Comparison of ENCODE assay signal across 9 mouse cellular contexts in the genomic region with DNA sequence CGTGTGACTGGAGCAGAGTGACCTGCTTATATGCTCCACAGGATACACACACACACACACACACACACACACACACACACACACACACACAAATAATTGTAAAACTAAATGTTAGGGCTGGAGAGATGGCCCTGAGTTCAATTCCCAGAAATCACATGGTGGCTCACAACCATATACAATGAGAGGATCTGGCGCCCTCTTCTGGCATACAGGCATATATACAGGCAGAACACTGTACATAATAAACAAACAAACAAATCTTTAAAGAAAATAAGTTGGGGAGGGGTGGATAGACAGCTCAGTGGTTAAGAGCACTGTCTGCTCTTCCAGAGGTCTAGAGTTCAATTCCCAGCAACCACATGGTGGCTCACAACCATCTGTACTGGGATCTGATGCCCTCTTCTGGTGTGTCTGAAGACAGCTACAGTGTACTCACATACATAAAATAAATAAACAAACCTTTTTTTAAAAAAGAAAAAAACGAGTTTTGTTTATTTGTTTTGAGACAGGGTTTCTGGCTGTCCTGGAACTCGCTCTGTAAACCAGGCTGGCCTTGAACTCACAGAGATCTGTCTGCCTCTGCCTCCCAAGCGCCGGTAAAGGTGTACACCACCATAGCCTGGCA. TPM values are rescaled to one million over a fixed set of nuclear protein-coding genes. Genes with fewer than 3 reads are reported as not detected.
DNase-seq lines count a peak whose midpoint lies in the region; ATAC-seq and TF ChIP-seq lines count a peak whose summit lies in the region.
"Not testable (repeated sequence)": the region's sequence is repeated elsewhere in the genome, so short reads cannot be mapped to it uniquely, and the experiment has no call there.
"Had no signal": no experiment of that assay in that cellular context is flagged by ENCODE, and none has a peak within 500 bp of the region (broad histone marks: within the 10 kb centered on the region; RNA-seq: fewer than 3 reads in every experiment).

No protein-coding gene starts in this region.

- ATAC-seq in forebrain, embryonic 12.5 days (ENCODE audit: low FRiP score); kidney, postnatal 0 days (replicated peaks; ENCODE audit: low FRiP score, low read depth); midbrain, embryonic 16.5 days; stomach, postnatal 0 days (ENCODE audit: low FRiP score, low TSS enrichment): not testable (repeated sequence)
- ATAC-seq in liver, embryonic 15.5 days (ENCODE audit: insufficient read depth), result peak; percentile 4; the same call in 1 of the 2 replicates

- H3K4me2 ChIP-seq in forebrain, embryonic 12.5 days, result peak overlapping the region; percentile 88
- H3K4me2 ChIP-seq in kidney, postnatal 0 days (ENCODE audit: low read length), result peak overlapping the region; percentile 79
- peak overlapping the region; percentile 98 for H3K4me2 ChIP-seq in liver, embryonic 15.5 days
- H3K4me2 ChIP-seq in midbrain, embryonic 16.5 days (ENCODE audit: low read length), result peak overlapping the region; percentile 71
- peak overlapping the region; percentile 92 for H3K4me2 ChIP-seq in stomach, postnatal 0 days (replicated peaks; ENCODE audit: low read depth)

- WGBS in forebrain, embryonic 12.5 days, result 41% methylated on average over 6 of the region's 6 CpGs
- 34% methylated on average over 6 of the region's 6 CpGs for WGBS in hindbrain, embryonic 10.5 days
- 41% methylated on average over 6 of the region's 6 CpGs for WGBS in kidney, postnatal 0 days
- 24% methylated on average over 6 of the region's 6 CpGs for WGBS in liver, embryonic 15.5 days (ENCODE audit: insufficient replicate concordance)
- WGBS in midbrain, embryonic 16.5 days, result 34% methylated on average over 6 of the region's 6 CpGs
- 23% methylated on average over 6 of the region's 6 CpGs for WGBS in stomach, postnatal 0 days

- H3K9ac ChIP-seq in forebrain, embryonic 12.5 days; kidney, postnatal 0 days (ENCODE audit: low read depth, low read length); liver, embryonic 15.5 days; midbrain, embryonic 16.5 days (ENCODE audit: low read depth, low read length); stomach, postnatal 0 days (ENCODE audit: low read length): not testable (repeated sequence)

- peak; percentile 74 for DNase-seq in ES-CJ7 (ENCODE audit: low read depth, low spot score)
- DNase-seq in cerebellum, adult 8-10 months, result peak; percentile 48
- not testable (repeated sequence) for DNase-seq in hindbrain, embryonic 10.5 days (ENCODE audit: low spot score); stomach, postnatal 0 days (ENCODE audit: low spot score)
- peak; percentile 74 for DNase-seq in kidney, postnatal 0 days (ENCODE audit: low spot score)

- H3K27me3 ChIP-seq in forebrain, embryonic 12.5 days, result peaks cover 50% of the 10 kb centered on the region
- peaks cover 65% of the 10 kb centered on the region for H3K27me3 ChIP-seq in hindbrain, embryonic 10.5 days (ENCODE audit: insufficient read depth, poor library complexity, severe bottlenecking)
- peaks cover 35% of the 10 kb centered on the region for H3K27me3 ChIP-seq in kidney, postnatal 0 days (ENCODE audit: insufficient read depth, low read length)
- peaks cover 94% of the 10 kb centered on the region for H3K27me3 ChIP-seq in liver, embryonic 15.5 days
- peaks cover 39% of the 10 kb centered on the region for H3K27me3 ChIP-seq in midbrain, embryonic 16.5 days (ENCODE audit: control insufficient read depth, insufficient read depth, low read depth, low read length)
- H3K27me3 ChIP-seq in stomach, postnatal 0 days (ENCODE audit: control insufficient read depth, insufficient read depth, low read length), result peaks cover 13% of the 10 kb centered on the region; the same call in 1 of the 2 replicates

- TF ChIP-seq EP300 in stomach, postnatal 0 days (optimal IDR thresholded peaks at IDR 0.05), result not testable (repeated sequence)

- not testable (repeated sequence) for H3K36me3 ChIP-seq in forebrain, embryonic 12.5 days (replicated peaks); hindbrain, embryonic 10.5 days; kidney, postnatal 0 days (ENCODE audit: insufficient read depth, low read length); liver, embryonic 15.5 days (replicated peaks); midbrain, embryonic 16.5 days (ENCODE audit: control insufficient read depth, insufficient read depth, low read length); stomach, postnatal 0 days (ENCODE audit: control insufficient read depth, insufficient read depth, low read length)

- H3K4me3 ChIP-seq in forebrain, embryonic 12.5 days (replicated peaks), result peak overlapping the region; percentile 80
- H3K4me3 ChIP-seq in hindbrain, embryonic 10.5 days, result peak overlapping the region; percentile 91
- H3K4me3 ChIP-seq in kidney, postnatal 0 days (replicated peaks; ENCODE audit: low read depth, low read length), result peak overlapping the region; percentile 46; the same call in 1 of the 2 replicates
- peak overlapping the region; percentile 58 for H3K4me3 ChIP-seq in liver, embryonic 15.5 days (replicated peaks)
- peak overlapping the region; percentile 75 for H3K4me3 ChIP-seq in midbrain, embryonic 16.5 days (ENCODE audit: low read depth, low read length)
- 0 out of 2 replicates have a peak overlapping the region, but pooled peaks have one; percentile 53 for H3K4me3 ChIP-seq in stomach, postnatal 0 days (ENCODE audit: low read depth, low read length)

- H3K4me1 ChIP-seq in forebrain, embryonic 12.5 days, result peaks cover 21% of the 10 kb centered on the region
- peaks cover 27% of the 10 kb centered on the region for H3K4me1 ChIP-seq in hindbrain, embryonic 10.5 days (replicated peaks)
- not testable (repeated sequence) for H3K4me1 ChIP-seq in kidney, postnatal 0 days (replicated peaks; ENCODE audit: insufficient read depth, low read length); stomach, postnatal 0 days (replicated peaks; ENCODE audit: control insufficient read depth, insufficient read depth)
- peaks cover 31% of the 10 kb centered on the region for H3K4me1 ChIP-seq in liver, embryonic 15.5 days (replicated peaks)
- H3K4me1 ChIP-seq in midbrain, embryonic 16.5 days (ENCODE audit: control insufficient read depth, insufficient read depth, low read length), result peaks cover 21% of the 10 kb centered on the region

- H3K9me3 ChIP-seq in forebrain, embryonic 12.5 days; hindbrain, embryonic 10.5 days; kidney, postnatal 0 days (replicated peaks; ENCODE audit: low read length); liver, embryonic 15.5 days (replicated peaks); midbrain, embryonic 16.5 days (replicated peaks; ENCODE audit: control insufficient read depth, low read length, poor library complexity, severe bottlenecking); stomach, postnatal 0 days (ENCODE audit: control insufficient read depth, low read length): not testable (repeated sequence)

- not testable (repeated sequence) for H3K27ac ChIP-seq in forebrain, embryonic 12.5 days; hindbrain, embryonic 10.5 days; kidney, postnatal 0 days; midbrain, embryonic 16.5 days (ENCODE audit: low read length); stomach, postnatal 0 days (replicated peaks)
- 0 out of 2 replicates have a peak overlapping the region, but pooled peaks have one; percentile 51 for H3K27ac ChIP-seq in liver, embryonic 15.5 days (replicated peaks)

- TF ChIP-seq CTCF in kidney, postnatal 0 days (IDR thresholded peaks at IDR 0.05; ENCODE audit: low read depth), result peak; percentile 78
- peak; percentile 77 for TF ChIP-seq CTCF in stomach, postnatal 0 days (IDR thresholded peaks at IDR 0.05; ENCODE audit: low read depth)

RNA-seq across cellular contexts. Expression of gene Rtn2, which starts 0.6 kb away (rescaled TPM):
- polyA plus RNA-seq in forebrain, embryonic 12.5 days (2016; fragmentation: Nextera tagmentation; extraction: Ambion mirVana), result 70.3 and 74.1 TPM in 2 replicates
- 37.3 and 67.8 TPM in 2 replicates for polyA plus RNA-seq in hindbrain, embryonic 10.5 days (2016; fragmentation: Nextera tagmentation; extraction: Ambion mirVana)
- polyA plus RNA-seq in kidney, postnatal 0 days (2015; fragmentation: Nextera tagmentation; extraction: Ambion mirVana), result 7.3 and 7.4 TPM in 2 replicates
- 3.9 and 5.2 TPM in 2 replicates for polyA plus RNA-seq in liver, embryonic 15.5 days (2015; fragmentation: Nextera tagmentation; extraction: Ambion mirVana)
- 111 and 114 TPM in 2 replicates for polyA plus RNA-seq in midbrain, embryonic 16.5 days (2015; fragmentation: Nextera tagmentation; extraction: Ambion mirVana)
- 10.1 and 12.1 TPM in 2 replicates for polyA plus RNA-seq in stomach, postnatal 0 days (2015; fragmentation: Nextera tagmentation; extraction: Ambion mirVana)

RNA-seq across cellular contexts. Expression of gene Ppm1n, which starts 1.9 kb away (rescaled TPM):
- polyA plus RNA-seq in forebrain, embryonic 12.5 days (2016; fragmentation: Nextera tagmentation; extraction: Ambion mirVana), result 0.19 TPM in 1 of 2 replicates, not detected in the other
- 0.30 and 0.42 TPM in 2 replicates for polyA plus RNA-seq in hindbrain, embryonic 10.5 days (2016; fragmentation: Nextera tagmentation; extraction: Ambion mirVana)
- polyA plus RNA-seq in kidney, postnatal 0 days (2015; fragmentation: Nextera tagmentation; extraction: Ambion mirVana), result 0.18 TPM in 1 of 2 replicates, not detected in the other
- 0.05 TPM in 1 of 2 replicates, not detected in the other for polyA plus RNA-seq in liver, embryonic 15.5 days (2015; fragmentation: Nextera tagmentation; extraction: Ambion mirVana)
- 1.5 and 1.6 TPM in 2 replicates for polyA plus RNA-seq in midbrain, embryonic 16.5 days (2015; fragmentation: Nextera tagmentation; extraction: Ambion mirVana)
- polyA plus RNA-seq in stomach, postnatal 0 days (2015; fragmentation: Nextera tagmentation; extraction: Ambion mirVana), result 0.17 and 0.21 TPM in 2 replicates
- polyA plus RNA-seq: gonadal fat pad, adult 2 months had no signal

RNA-seq across cellular contexts. Expression of gene Vasp, which starts 10.2 kb away (rescaled TPM):
- polyA plus RNA-seq in forebrain, embryonic 12.5 days (2016; fragmentation: Nextera tagmentation; extraction: Ambion mirVana), result 42.4 and 43.0 TPM in 2 replicates
- polyA plus RNA-seq in hindbrain, embryonic 10.5 days (2016; fragmentation: Nextera tagmentation; extraction: Ambion mirVana), result 58.8 and 62.0 TPM in 2 replicates
- polyA plus RNA-seq in kidney, postnatal 0 days (2015; fragmentation: Nextera tagmentation; extraction: Ambion mirVana), result 89.4 and 94.4 TPM in 2 replicates
- 41.2 and 42.4 TPM in 2 replicates for polyA plus RNA-seq in liver, embryonic 15.5 days (2015; fragmentation: Nextera tagmentation; extraction: Ambion mirVana)
- polyA plus RNA-seq in midbrain, embryonic 16.5 days (2015; fragmentation: Nextera tagmentation; extraction: Ambion mirVana), result 35.5 and 40.9 TPM in 2 replicates
- polyA plus RNA-seq in stomach, postnatal 0 days (2015; fragmentation: Nextera tagmentation; extraction: Ambion mirVana), result 108 and 120 TPM in 2 replicates

RNA-seq across cellular contexts. Expression of gene Fosb, which starts 28.1 kb away (rescaled TPM):
- 0.24 TPM in 1 of 2 replicates, not detected in the other for polyA plus RNA-seq in forebrain, embryonic 12.5 days (2016; fragmentation: Nextera tagmentation; extraction: Ambion mirVana)
- polyA plus RNA-seq in hindbrain, embryonic 10.5 days (2016; fragmentation: Nextera tagmentation; extraction: Ambion mirVana), result not detected in 2 replicates
- polyA plus RNA-seq in kidney, postnatal 0 days (2015; fragmentation: Nextera tagmentation; extraction: Ambion mirVana), result 0.11 TPM in 2 replicates
- polyA plus RNA-seq in liver, embryonic 15.5 days (2015; fragmentation: Nextera tagmentation; extraction: Ambion mirVana), result 0.03 TPM in 1 of 2 replicates, not detected in the other
- 0.06 TPM in 2 replicates for polyA plus RNA-seq in midbrain, embryonic 16.5 days (2015; fragmentation: Nextera tagmentation; extraction: Ambion mirVana)
- 0.21 and 0.38 TPM in 2 replicates for polyA plus RNA-seq in stomach, postnatal 0 days (2015; fragmentation: Nextera tagmentation; extraction: Ambion mirVana)

RNA-seq across cellular contexts. Expression of gene Opa3, which starts 53.7 kb away (rescaled TPM):
- polyA plus RNA-seq in forebrain, embryonic 12.5 days (2016; fragmentation: Nextera tagmentation; extraction: Ambion mirVana), result 45.5 and 48.3 TPM in 2 replicates
- 47.8 and 51.1 TPM in 2 replicates for polyA plus RNA-seq in hindbrain, embryonic 10.5 days (2016; fragmentation: Nextera tagmentation; extraction: Ambion mirVana)
- 30.4 and 30.5 TPM in 2 replicates for polyA plus RNA-seq in kidney, postnatal 0 days (2015; fragmentation: Nextera tagmentation; extraction: Ambion mirVana)
- 15.3 and 16.0 TPM in 2 replicates for polyA plus RNA-seq in liver, embryonic 15.5 days (2015; fragmentation: Nextera tagmentation; extraction: Ambion mirVana)
- polyA plus RNA-seq in midbrain, embryonic 16.5 days (2015; fragmentation: Nextera tagmentation; extraction: Ambion mirVana), result 33.8 and 36.5 TPM in 2 replicates
- polyA plus RNA-seq in stomach, postnatal 0 days (2015; fragmentation: Nextera tagmentation; extraction: Ambion mirVana), result 20.3 and 20.7 TPM in 2 replicates
